Mouse (Mus musculus) liver, embryonic 18 days (tissue): Measurements from ENCODE around the gene Gcdh. TPM values are rescaled to one million over a fixed set of nuclear protein-coding genes. Genes with fewer than 3 reads are reported as not detected.

Source experiments
- polyA plus RNA-seq: library from polyadenylated mRNA; depleted of rRNA; stranded (reverse); fragments of >200 nt; gene quantifications from 2 replicates; pipeline ENCODE4 v1.2.3, GENCODE M21; 2012; rRNA removed

Gene Gcdh
- 84.3 and 97.5 TPM in 2 replicates for polyA plus RNA-seq

GRCm38 (mm10) chr8:84893709-84894134 lies at the start of gene Gcdh:
Gcdh (minus strand) TSS chr8:84893921.

GRCm38 (mm10) chr8:84936962-84937546 lies 43.3 kb upstream of the Gcdh start, which contains the start of gene Mast1:
Mast1 (minus strand) TSS chr8:84937359.

GRCm38 (mm10) chr8:84908421-84909161 lies 14.9 kb upstream of the Gcdh start, which contains the start of gene Dnase2a:
Dnase2a (plus strand) TSS chr8:84908560.

GRCm38 (mm10) chr8:84901752-84902151 lies 8.0 kb upstream of the Gcdh start, which contains the start of gene Klf1:
Klf1 (plus strand) TSS chr8:84901928.

GRCm38 (mm10) chr8:84871376-84872308 lies 22.1 kb downstream of the Gcdh start, which contains the start of gene Syce2:
Syce2 (plus strand) TSS chr8:84872111.

GRCm38 (mm10) chr8:84856864-84857441 lies 36.8 kb downstream of the Gcdh start, which contains the start of gene Farsa:
Farsa (plus strand) TSS chr8:84856989.

GRCm38 (mm10) chr8:84846722-84847572 lies 46.8 kb downstream of the Gcdh start, which contains the start of gene Calr:
Calr (minus strand) TSS chr8:84846934.

GRCm38 (mm10) chr8:84840248-84840999 lies 53.3 kb downstream of the Gcdh start, which contains the start of gene Rad23a:
Rad23a (minus strand) TSS chr8:84840665.

Other genes with a start within 250 kb of the Gcdh start
- gene Ier2, start 231.1 kb downstream of the Gcdh start, polyA plus RNA-seq, result 9.2 and 10.3 TPM in 2 replicates
- gene Trmt1, start 207.6 kb downstream of the Gcdh start, polyA plus RNA-seq, result 29.6 and 34.7 TPM in 2 replicates
- 12.1 and 13.7 TPM in 2 replicates for gene Nacc1, start 206.1 kb downstream of the Gcdh start, polyA plus RNA-seq
- gene Lyl1, start 192.5 kb downstream of the Gcdh start, polyA plus RNA-seq, result 27.0 and 27.4 TPM in 2 replicates
- gene G430095P16Rik, start 170.9 kb downstream of the Gcdh start, polyA plus RNA-seq, result 4.8 and 5.8 TPM in 2 replicates
- 1.3 and 1.7 TPM in 2 replicates for gene Nfix, start 93.6 kb downstream of the Gcdh start, polyA plus RNA-seq
- gene Dand5, start 71.1 kb downstream of the Gcdh start, polyA plus RNA-seq, result 1.9 and 2.0 TPM in 2 replicates
- 25.2 and 27.4 TPM in 2 replicates for gene Gadd45gip1, start 62.4 kb downstream of the Gcdh start, polyA plus RNA-seq
- 108 and 113 TPM in 2 replicates for gene Rad23a, start 53.3 kb downstream of the Gcdh start, polyA plus RNA-seq
- gene Calr, start 47.0 kb downstream of the Gcdh start, polyA plus RNA-seq, result 389 and 417 TPM in 2 replicates
- gene Farsa, start 36.9 kb downstream of the Gcdh start, polyA plus RNA-seq, result 37.4 and 40.3 TPM in 2 replicates
- 11.5 and 11.9 TPM in 2 replicates for gene Syce2, start 21.8 kb downstream of the Gcdh start, polyA plus RNA-seq
- 82.0 and 97.2 TPM in 2 replicates for gene Klf1, start 8.0 kb upstream of the Gcdh start, polyA plus RNA-seq
- gene Dnase2a, start 14.6 kb upstream of the Gcdh start, polyA plus RNA-seq, result 12.9 and 13.0 TPM in 2 replicates
- gene Mast1, start 43.4 kb upstream of the Gcdh start, polyA plus RNA-seq, result 0.07 and 0.08 TPM in 2 replicates
- not detected in 2 replicates for gene Rtbdn, start 53.1 kb upstream of the Gcdh start, polyA plus RNA-seq
- 0.58 TPM in 1 of 2 replicates, not detected in the other for gene Gm49661, start 75.5 kb upstream of the Gcdh start, polyA plus RNA-seq
- 467 and 538 TPM in 2 replicates for gene Prdx2, start 75.7 kb upstream of the Gcdh start, polyA plus RNA-seq
- 37.4 and 40.1 TPM in 2 replicates for gene Rnaseh2a, start 75.8 kb upstream of the Gcdh start, polyA plus RNA-seq
- 11.6 and 18.6 TPM in 2 replicates for gene Junb, start 84.8 kb upstream of the Gcdh start, polyA plus RNA-seq
- gene Hook2, start 96.7 kb upstream of the Gcdh start, polyA plus RNA-seq, result 10.3 and 12.2 TPM in 2 replicates
- gene Best2, start 120.6 kb upstream of the Gcdh start, polyA plus RNA-seq, result not detected in 2 replicates
- gene Asna1, start 131.4 kb upstream of the Gcdh start, polyA plus RNA-seq, result 63.3 and 64.0 TPM in 2 replicates
- 83.5 and 105 TPM in 2 replicates for gene Trir, start 132.9 kb upstream of the Gcdh start, polyA plus RNA-seq
- gene Tnpo2, start 143.0 kb upstream of the Gcdh start, polyA plus RNA-seq, result 18.0 and 21.4 TPM in 2 replicates
- gene Fbxw9, start 166.1 kb upstream of the Gcdh start, polyA plus RNA-seq, result 11.8 and 12.7 TPM in 2 replicates
- gene Gm5741, start 174.1 kb upstream of the Gcdh start, polyA plus RNA-seq, result 0.26 TPM in 1 of 2 replicates, not detected in the other
- gene Dhps, start 177.8 kb upstream of the Gcdh start, polyA plus RNA-seq, result 17.8 and 18.4 TPM in 2 replicates
- gene Wdr83os, start 186.8 kb upstream of the Gcdh start, polyA plus RNA-seq, result 39.8 and 41.3 TPM in 2 replicates
- 22.9 and 26.2 TPM in 2 replicates for gene Wdr83, start 187.4 kb upstream of the Gcdh start, polyA plus RNA-seq
- gene Man2b1, start 189.3 kb upstream of the Gcdh start, polyA plus RNA-seq, result 41.9 and 48.3 TPM in 2 replicates
- gene Zfp791, start 229.2 kb upstream of the Gcdh start, polyA plus RNA-seq, result 4.4 and 5.3 TPM in 2 replicates